Comparison of ENCODE assay signal across 29 mouse cellular contexts in the genomic region with DNA sequence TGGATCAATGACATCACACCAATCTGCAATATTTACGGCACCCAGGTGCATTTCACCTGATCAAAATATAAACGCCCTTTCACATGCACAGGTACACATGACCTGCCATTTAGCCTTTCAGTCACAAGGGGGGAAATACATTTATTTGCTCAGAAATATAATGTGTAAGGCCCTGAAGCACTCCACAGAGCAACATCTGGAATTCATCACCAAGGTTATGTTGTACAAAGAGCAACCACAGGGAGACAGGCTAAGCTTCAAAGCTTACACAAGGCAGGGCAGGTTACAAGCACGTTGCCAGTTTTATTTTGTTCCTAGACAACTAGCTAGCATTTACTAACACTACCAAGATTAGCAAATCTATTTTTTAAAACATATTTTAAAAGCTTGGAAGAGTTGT.
DNase-seq lines count a peak whose midpoint lies in the region; ATAC-seq and TF ChIP-seq lines count a peak whose summit lies in the region.
"Had no signal": no experiment of that assay in that cellular context is flagged by ENCODE, and none has a peak within 500 bp of the region (broad histone marks: within the 10 kb centered on the region; RNA-seq: fewer than 3 reads in every experiment).

No protein-coding gene starts in this region.

- no peaks in the 10 kb centered on the region for H3K9me3 ChIP-seq in embryonic facial prominence, embryonic 10.5 days
- no peaks in the 10 kb centered on the region for H3K9me3 ChIP-seq in limb, embryonic 14.5 days (ENCODE audit: control insufficient read depth, low read length)
- no peaks in the 10 kb centered on the region for H3K9me3 ChIP-seq in intestine, embryonic 15.5 days
- H3K9me3 ChIP-seq in liver, postnatal 0 days (ENCODE audit: low read length) = no peaks in the 10 kb centered on the region
- H3K9me3 ChIP-seq: embryonic facial prominence, embryonic 15.5 days; forebrain, embryonic 13.5 days; hindbrain, embryonic 13.5 days; kidney, embryonic 15.5 days; liver, embryonic 12.5 days; megakaryocyte, embryonic 14.5 days; midbrain, embryonic 13.5 days; stomach, embryonic 15.5 days had no signal

- no peak overlapping the region for H3K4me2 ChIP-seq in limb, embryonic 14.5 days (replicated peaks; ENCODE audit: low read depth, low read length, severe bottlenecking)
- no peak overlapping the region for H3K4me2 ChIP-seq in intestine, embryonic 15.5 days (replicated peaks)
- H3K4me2 ChIP-seq in liver, postnatal 0 days (ENCODE audit: low read depth, low read length) = no peak overlapping the region
- H3K4me2 ChIP-seq: embryonic facial prominence, embryonic 15.5 days; forebrain, embryonic 13.5 days; hindbrain, embryonic 13.5 days; kidney, embryonic 15.5 days; liver, embryonic 12.5 days; midbrain, embryonic 13.5 days; stomach, embryonic 15.5 days had no signal

- TF ChIP-seq EP300 in liver, postnatal 0 days (IDR thresholded peaks at IDR 0.05; ENCODE audit: low read depth) = no peak

- no peak overlapping the region for H3K27ac ChIP-seq in embryonic facial prominence, embryonic 10.5 days (replicated peaks)
- no peak overlapping the region for H3K27ac ChIP-seq in limb, embryonic 14.5 days (replicated peaks; ENCODE audit: low read depth, low read length)
- no peak overlapping the region for H3K27ac ChIP-seq in intestine, embryonic 15.5 days
- no peak overlapping the region for H3K27ac ChIP-seq in liver, postnatal 0 days (ENCODE audit: low read depth)
- H3K27ac ChIP-seq: embryonic facial prominence, embryonic 15.5 days; forebrain, embryonic 13.5 days; hindbrain, embryonic 13.5 days; kidney, embryonic 15.5 days; liver, embryonic 12.5 days; midbrain, embryonic 13.5 days; stomach, embryonic 15.5 days had no signal

- no peaks in the 10 kb centered on the region for H3K27me3 ChIP-seq in embryonic facial prominence, embryonic 10.5 days (replicated peaks; ENCODE audit: low read depth, poor library complexity, severe bottlenecking)
- H3K27me3 ChIP-seq in limb, embryonic 14.5 days (ENCODE audit: control insufficient read depth, insufficient read depth, low read length) = no peaks in the 10 kb centered on the region
- no peaks in the 10 kb centered on the region for H3K27me3 ChIP-seq in intestine, embryonic 15.5 days (replicated peaks)
- H3K27me3 ChIP-seq in liver, postnatal 0 days (ENCODE audit: insufficient read depth, low read length) = no peaks in the 10 kb centered on the region
- H3K27me3 ChIP-seq: CH12.LX; embryonic facial prominence, embryonic 15.5 days; forebrain, embryonic 13.5 days; hindbrain, embryonic 13.5 days; kidney, embryonic 15.5 days; liver, embryonic 12.5 days; megakaryocyte, embryonic 14.5 days; midbrain, embryonic 13.5 days; stomach, embryonic 15.5 days had no signal

- peak; percentile 84; the same call in 1 of the 2 replicates for ATAC-seq in limb, embryonic 14.5 days (ENCODE audit: low FRiP score, low read depth)
- ATAC-seq in intestine, embryonic 15.5 days = no peak
- no peak for ATAC-seq in liver, postnatal 0 days
- ATAC-seq: forebrain, embryonic 13.5 days; liver, embryonic 12.5 days; lung, postnatal 0 days; midbrain, embryonic 13.5 days had no signal

- no peak for TF ChIP-seq CTCF in liver, postnatal 0 days (IDR thresholded peaks at IDR 0.05; ENCODE audit: low read depth)

- H3K9ac ChIP-seq in limb, embryonic 14.5 days (ENCODE audit: low read depth, low read length, severe bottlenecking) = no peak overlapping the region
- H3K9ac ChIP-seq in intestine, embryonic 15.5 days = no peak overlapping the region
- no peak overlapping the region for H3K9ac ChIP-seq in liver, postnatal 0 days (replicated peaks)
- H3K9ac ChIP-seq: embryonic facial prominence, embryonic 15.5 days; forebrain, embryonic 13.5 days; hindbrain, embryonic 13.5 days; kidney, embryonic 15.5 days; liver, embryonic 12.5 days; midbrain, embryonic 13.5 days; stomach, embryonic 15.5 days had no signal

- peaks cover 16% of the 10 kb centered on the region for H3K4me1 ChIP-seq in embryonic facial prominence, embryonic 10.5 days
- peaks cover 13% of the 10 kb centered on the region for H3K4me1 ChIP-seq in limb, embryonic 14.5 days (ENCODE audit: control insufficient read depth, insufficient read depth, low read length)
- H3K4me1 ChIP-seq in intestine, embryonic 15.5 days (replicated peaks) = no peaks in the 10 kb centered on the region
- H3K4me1 ChIP-seq in liver, postnatal 0 days (ENCODE audit: insufficient read depth) = no peaks in the 10 kb centered on the region
- H3K4me1 ChIP-seq: embryonic facial prominence, embryonic 15.5 days; forebrain, embryonic 13.5 days; hindbrain, embryonic 13.5 days; kidney, embryonic 15.5 days; liver, embryonic 12.5 days; megakaryocyte, embryonic 14.5 days; midbrain, embryonic 13.5 days; stomach, embryonic 15.5 days had no signal

- DNase-seq in embryo, embryonic 10 days (ENCODE audit: low spot score) = peak; percentile 61
- DNase-seq in embryo, embryonic 9.5 days (ENCODE audit: extremely low spot score) = no peak
- DNase-seq in embryonic facial prominence, embryonic 10.5 days (ENCODE audit: low spot score) = peak; percentile 23
- DNase-seq in hindlimb bud, embryonic 11.5 days (ENCODE audit: extremely low spot score, low read depth, low spot score) = peak; percentile 71
- DNase-seq in limb, embryonic 14.5 days (ENCODE audit: low spot score) = peak; percentile 74
- DNase-seq in gastrocnemius, adult 8-10 months (ENCODE audit: low spot score in 2 of 2) = no peak
- no peak for DNase-seq in liver, postnatal 0 days
- DNase-seq: adrenal gland, adult 8-10 months; cerebellum, adult 2 months; cerebellum, postnatal 25 days; heart, postnatal 14 days; kidney, adult 18-20 months; kidney, postnatal 25 days; left cerebral cortex, postnatal 4 days; lung, adult 18-20 months; lung, postnatal 4 days; retina, postnatal 1 day; right cerebral cortex, postnatal 14 days had no signal

- TF ChIP-seq POLR2A in limb, embryonic 14.5 days (IDR thresholded peaks at IDR 0.05; ENCODE audit: borderline replicate concordance, extremely low read depth, insufficient read depth, insufficient read length) = no peak

- WGBS in embryonic facial prominence, embryonic 10.5 days = 58% methylated on average over 3 of the region's 3 CpGs
- 27% methylated on average over 3 of the region's 3 CpGs for WGBS in limb, embryonic 14.5 days
- 62% methylated on average over 3 of the region's 3 CpGs for WGBS in intestine, embryonic 15.5 days
- WGBS in liver, postnatal 0 days (ENCODE audit: insufficient replicate concordance) = 71% methylated on average over 3 of the region's 3 CpGs

- H3K4me3 ChIP-seq in embryonic facial prominence, embryonic 10.5 days = no peak overlapping the region
- no peak overlapping the region for H3K4me3 ChIP-seq in limb, embryonic 14.5 days (replicated peaks; ENCODE audit: low read length)
- no peak overlapping the region for H3K4me3 ChIP-seq in intestine, embryonic 15.5 days (replicated peaks)
- no peak overlapping the region for H3K4me3 ChIP-seq in liver, postnatal 0 days (ENCODE audit: low read depth, low read length)
- H3K4me3 ChIP-seq: embryonic facial prominence, embryonic 15.5 days; forebrain, embryonic 13.5 days; hindbrain, embryonic 13.5 days; kidney, embryonic 15.5 days; liver, embryonic 12.5 days; megakaryocyte, embryonic 14.5 days; midbrain, embryonic 13.5 days; stomach, embryonic 15.5 days had no signal

- H3K36me3 ChIP-seq in embryonic facial prominence, embryonic 10.5 days (replicated peaks) = no peaks in the 10 kb centered on the region
- H3K36me3 ChIP-seq in limb, embryonic 14.5 days (ENCODE audit: control insufficient read depth, insufficient read depth, low read length) = no peaks in the 10 kb centered on the region
- H3K36me3 ChIP-seq in intestine, embryonic 15.5 days = no peaks in the 10 kb centered on the region
- H3K36me3 ChIP-seq in liver, postnatal 0 days (replicated peaks; ENCODE audit: insufficient read depth, low read length) = no peaks in the 10 kb centered on the region
- H3K36me3 ChIP-seq: embryonic facial prominence, embryonic 15.5 days; hindbrain, embryonic 13.5 days; kidney, embryonic 15.5 days; liver, embryonic 12.5 days; midbrain, embryonic 13.5 days; stomach, embryonic 15.5 days had no signal

Comparison
In these comparisons a context has a peak if more than half of its experiments do, and no peak if none do; other contexts are left out.
1. DNase-seq: peak in embryo, embryonic 10 days (single experiment), embryonic facial prominence, embryonic 10.5 days (single experiment), hindlimb bud, embryonic 11.5 days (single experiment) and limb, embryonic 14.5 days (single experiment); none in embryo, embryonic 9.5 days (single experiment), gastrocnemius, adult 8-10 months (0 of 2) and liver, postnatal 0 days (single experiment).